Mouse (Mus musculus) lung, embryonic 16.5 days (tissue): Measurements from ENCODE around the gene Scarf2. TPM values are rescaled to one million over a fixed set of nuclear protein-coding genes. Genes with fewer than 3 reads are reported as not detected.

Source experiments
- ATAC-seq: fragments of 200-750 bp; cut with Nextera tagmentation; 2 replicates; pipeline ENCODE4 v1.8.0; 2017; ENCODE audit warnings: low read depth, mild to moderate bottlenecking, moderate library complexity
- H3K27ac ChIP-seq: fragments of 300-500 bp; sonication (generic); 2 replicates; pipeline ENCODE4 v1.5.1; 2014; ENCODE audit warnings: mild to moderate bottlenecking, control low read depth, low read length
- H3K27me3 ChIP-seq: fragments of 300-500 bp; sonication (generic); 2 replicates; pipeline ENCODE4 v1.6.1; 2014; ENCODE audit warnings: low read depth, low read length, mixed read lengths; ENCODE audit not compliant: control insufficient read depth, insufficient read depth
- H3K36me3 ChIP-seq: fragments of 300-500 bp; sonication (generic); 2 replicates; pipeline ENCODE4 v1.6.1; 2014; ENCODE audit warnings: low read length; ENCODE audit not compliant: control insufficient read depth, insufficient read depth
- H3K4me1 ChIP-seq: fragments of 300-500 bp; sonication (generic); replicated peaks from 2 replicates; pipeline ENCODE4 v1.6.1; 2014; ENCODE audit warnings: low read length, mixed read lengths; ENCODE audit not compliant: control insufficient read depth, insufficient read depth
- H3K4me2 ChIP-seq: fragments of 300-500 bp; sonication (generic); 2 replicates; pipeline ENCODE4 v1.6.1; 2014; ENCODE audit warnings: low read depth, low read length, control low read depth
- H3K4me3 ChIP-seq: fragments of 300-500 bp; sonication (generic); 2 replicates; pipeline ENCODE4 v1.5.1; 2014; ENCODE audit warnings: mild to moderate bottlenecking, low read length, control low read depth
- H3K9ac ChIP-seq: fragments of 300-500 bp; sonication (generic); 2 replicates; pipeline ENCODE4 v1.6.1; 2014; ENCODE audit warnings: low read length, control low read depth
- H3K9me3 ChIP-seq: fragments of 300-500 bp; sonication (generic); 2 replicates; pipeline ENCODE4 v1.6.1; 2016; ENCODE audit warnings: low read length; ENCODE audit not compliant: control insufficient read depth
- WGBS: fragments of 180-500 bp; shearing (Covaris S2); extraction: QIAGEN DNeasy Blood & Tissue Kit; methylation state at CpG from one replicate; pipeline ENCODE4 v1.1.7; 2014; 5-methylcytosine and 5-hydroxymethylcytosine counted together
- polyA plus RNA-seq: library from polyadenylated mRNA; unstranded; fragments of >200 nt; fragmentation: Nextera tagmentation; extraction: Ambion mirVana; gene quantifications from 2 replicates; pipeline ENCODE4 v1.2.1, GENCODE M21; 2015

Scarf2 gene
- polyA plus RNA-seq, 1 experiment from 2014 or later: 12.4 TPM

- Histone ChIP-seq H3K4me2 (no peak overlapping the region), H3K36me3 (peaks cover 2% of the 10 kb centered on the region), H3K4me3 (no peak overlapping the region), H3K9ac (0 out of 2 replicates have a peak overlapping the region, but pooled peaks have one; percentile 2), H3K9me3 (no peaks in the 10 kb centered on the region), H3K27me3 (peaks cover 8% of the 10 kb centered on the region; the same call in 1 of the 2 replicates), H3K27ac (peak overlapping the region; percentile 97), H3K4me1 (peaks cover 39% of the 10 kb centered on the region)
- WGBS: 56% methylated on average over 5 of the region's 5 CpGs
- peak; percentile 3; the same call in 1 of the 2 replicates for ATAC-seq
Observed at GRCm38 (mm10) chr16:17795643-17796042, 1.4 kb upstream of the Scarf2 start.

GRCm38 (mm10) chr16:17796519-17796918, 563 bp upstream of the Scarf2 start:
- no peaks in the 10 kb centered on the region for H3K9me3 ChIP-seq
- peaks cover 14% of the 10 kb centered on the region for H3K27me3 ChIP-seq
- H3K27ac ChIP-seq: peak overlapping the region; percentile 97
- peak overlapping the region; percentile 85 for H3K4me2 ChIP-seq
- H3K36me3 ChIP-seq: peaks cover 2% of the 10 kb centered on the region
- H3K4me1 ChIP-seq: peaks cover 44% of the 10 kb centered on the region
- H3K4me3 ChIP-seq: peak overlapping the region; percentile 76
- no peak for ATAC-seq
- peak overlapping the region; percentile 94 for H3K9ac ChIP-seq

GRCm38 (mm10) chr16:17797812-17798311, 780 bp downstream of the Scarf2 start:
- H3K9ac ChIP-seq: peak overlapping the region; percentile 94
- H3K36me3 ChIP-seq: no peaks in the 10 kb centered on the region
- H3K27me3 ChIP-seq: peaks cover 27% of the 10 kb centered on the region
- peak overlapping the region; percentile 97 for H3K27ac ChIP-seq
- H3K4me1 ChIP-seq: peaks cover 58% of the 10 kb centered on the region
- WGBS: 3% methylated on average over 29 of the region's 29 CpGs
- peak overlapping the region; percentile 76 for H3K4me3 ChIP-seq
- no peaks in the 10 kb centered on the region for H3K9me3 ChIP-seq
- peak overlapping the region; percentile 85 for H3K4me2 ChIP-seq
- peak; percentile 8 for ATAC-seq

DNA sequence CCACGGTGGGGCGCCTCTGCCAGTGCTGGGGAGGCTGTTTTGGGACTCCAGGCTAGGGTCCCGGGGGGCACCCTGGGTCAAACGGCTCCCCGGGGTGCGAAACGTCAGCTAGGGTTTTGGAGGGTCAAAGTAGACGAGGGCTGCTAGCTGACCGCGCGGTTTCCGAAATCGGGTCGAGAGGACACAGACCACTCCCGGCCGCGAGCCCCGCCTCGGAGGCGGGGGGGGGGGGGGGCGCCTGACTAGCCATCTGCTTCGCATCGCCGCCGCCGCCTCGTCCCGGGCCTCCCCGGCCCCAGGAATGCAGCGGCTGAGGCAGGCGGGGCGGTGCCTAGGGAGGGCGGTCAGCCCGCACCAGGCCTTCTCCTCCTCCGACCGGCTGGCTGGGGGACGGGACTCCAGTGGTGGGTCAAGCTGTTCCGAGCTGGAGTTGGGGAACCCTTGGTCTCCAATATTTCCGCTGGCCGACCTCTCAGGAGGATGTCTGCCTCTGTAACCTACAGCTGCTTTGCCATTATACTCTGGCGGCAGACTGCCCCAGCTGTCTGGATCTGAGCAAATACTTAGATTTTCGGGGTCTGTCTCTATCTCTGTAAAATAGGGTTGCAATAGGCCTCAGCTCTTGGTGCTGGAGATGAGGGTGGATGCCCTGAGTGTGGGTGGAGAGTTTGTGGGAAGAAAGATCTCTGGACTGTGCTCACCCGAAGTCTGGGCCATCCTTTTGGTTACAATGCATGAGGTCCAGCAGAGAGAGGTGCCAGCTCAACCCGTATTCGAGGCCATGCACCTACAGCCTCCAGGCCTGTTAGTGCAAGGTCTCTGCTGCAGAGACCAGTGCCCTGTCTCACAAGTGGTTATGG, 1.5 kb downstream of the Scarf2 start:
- ATAC-seq: peak; percentile 83
- H3K36me3 ChIP-seq: no peaks in the 10 kb centered on the region
- H3K27ac ChIP-seq: peak overlapping the region; percentile 97
- peaks cover 33% of the 10 kb centered on the region for H3K27me3 ChIP-seq
- H3K4me2 ChIP-seq: peak overlapping the region; percentile 85
- H3K4me3 ChIP-seq: peak overlapping the region; percentile 76
- H3K4me1 ChIP-seq: peaks cover 65% of the 10 kb centered on the region
- H3K9ac ChIP-seq: peak overlapping the region; percentile 94
- 4% methylated on average over 38 of the region's 45 CpGs for WGBS
- no peaks in the 10 kb centered on the region for H3K9me3 ChIP-seq

DNA sequence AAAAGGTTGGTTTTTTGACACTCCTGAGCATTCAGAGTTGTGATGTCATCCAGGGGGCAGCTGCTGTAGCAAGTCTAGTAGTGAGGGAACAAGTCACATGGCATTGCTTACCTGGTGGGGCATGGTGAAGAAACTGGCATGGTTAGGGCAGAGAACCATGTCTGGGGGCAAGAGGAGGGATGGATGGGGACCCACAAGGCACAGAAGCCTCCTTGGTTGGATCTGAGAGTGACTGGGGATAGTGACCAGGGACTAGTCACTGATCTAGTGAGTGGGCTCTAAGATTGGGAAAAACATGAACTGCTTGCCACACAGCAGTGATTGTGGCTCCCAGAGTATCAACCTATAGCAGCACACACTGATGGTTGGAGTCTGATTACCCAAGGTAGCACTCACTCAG, 2.5 kb downstream of the Scarf2 start:
- no peaks in the 10 kb centered on the region for H3K9me3 ChIP-seq
- H3K36me3 ChIP-seq: no peaks in the 10 kb centered on the region
- peaks cover 41% of the 10 kb centered on the region for H3K27me3 ChIP-seq
- peak overlapping the region; percentile 7; the same call in 1 of the 2 replicates for H3K4me3 ChIP-seq
- H3K9ac ChIP-seq: peak overlapping the region; percentile 94; the same call in 1 of the 2 replicates
- no peak overlapping the region for H3K27ac ChIP-seq
- H3K4me1 ChIP-seq: peaks cover 75% of the 10 kb centered on the region
- ATAC-seq: no peak
- H3K4me2 ChIP-seq: peak overlapping the region; percentile 85

DNA sequence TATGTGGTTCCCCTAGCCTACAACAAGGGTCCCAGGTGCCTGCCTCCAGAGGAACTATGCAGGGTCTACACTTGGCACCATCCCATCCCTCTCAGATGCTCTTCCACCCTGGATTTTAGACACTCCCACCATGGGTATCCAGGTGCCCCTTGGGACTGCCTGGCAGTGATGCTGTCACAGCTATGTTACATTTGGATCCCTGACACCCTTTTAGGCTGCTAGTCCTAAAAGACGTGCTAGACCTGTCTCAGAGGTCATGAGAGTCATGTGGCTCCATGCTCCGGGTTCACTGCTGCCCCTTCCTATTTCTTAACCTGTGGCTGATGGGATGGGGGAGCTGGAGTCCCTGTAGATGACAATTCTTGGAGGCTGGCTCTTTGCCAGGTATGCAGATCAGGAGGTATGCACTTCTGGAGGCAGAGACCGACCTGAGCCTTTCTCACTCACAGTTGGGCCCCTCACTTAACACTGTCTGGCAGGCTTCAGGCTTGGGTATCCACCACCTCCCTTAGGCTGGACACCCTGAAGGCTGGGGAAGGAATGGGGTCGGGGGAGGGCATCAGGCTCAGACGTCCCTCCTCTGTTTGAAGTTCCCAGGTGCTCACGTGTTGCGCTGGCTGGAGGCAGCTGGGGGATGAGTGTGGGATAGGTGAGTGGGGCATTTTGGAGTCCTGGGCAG, 4.8 kb downstream of the Scarf2 start:
- 28% methylated on average over 7 of the region's 7 CpGs for WGBS

DNA sequence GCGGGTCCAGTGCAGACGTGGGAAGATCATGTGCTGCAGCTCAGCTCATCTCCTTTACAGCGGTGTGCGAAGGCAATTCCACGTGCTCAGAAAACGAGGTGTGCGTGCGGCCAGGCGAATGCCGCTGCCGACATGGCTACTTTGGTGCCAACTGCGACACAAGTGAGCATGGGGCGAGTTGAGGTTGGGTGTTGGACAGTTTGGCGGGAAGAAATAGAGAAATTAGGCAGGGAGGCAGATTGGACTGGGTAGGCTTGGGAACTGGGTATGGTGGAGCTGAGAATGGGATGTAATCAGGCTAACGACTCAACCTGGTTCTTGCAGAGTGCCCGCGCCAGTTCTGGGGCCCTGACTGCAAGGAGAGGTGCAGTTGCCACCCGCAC, 5.4 kb downstream of the Scarf2 start:
- Histone ChIP-seq H3K9me3 (no peaks in the 10 kb centered on the region), H3K9ac (peak overlapping the region; percentile 53), H3K27me3 (peaks cover 60% of the 10 kb centered on the region), H3K4me2 (peak overlapping the region; percentile 60), H3K4me3 (peak overlapping the region; percentile 41), H3K36me3 (no peaks in the 10 kb centered on the region; the same call in 1 of the 2 replicates), H3K27ac (no peak overlapping the region), H3K4me1 (peaks cover 78% of the 10 kb centered on the region)
- 33% methylated on average over 18 of the region's 18 CpGs for WGBS
- ATAC-seq: no peak

More for the DNA sequence above, 4.8 kb downstream of the Scarf2 start:
- peaks cover 74% of the 10 kb centered on the region for H3K4me1 ChIP-seq
- H3K36me3 ChIP-seq: no peaks in the 10 kb centered on the region
- peaks cover 60% of the 10 kb centered on the region for H3K27me3 ChIP-seq
- no peak for ATAC-seq
- no peak overlapping the region; the same call in 1 of the 2 replicates for H3K9ac ChIP-seq
- 0 out of 2 replicates have a peak overlapping the region, but pooled peaks have one; percentile 3 for H3K4me3 ChIP-seq
- no peaks in the 10 kb centered on the region for H3K9me3 ChIP-seq
- H3K4me2 ChIP-seq: peak overlapping the region; percentile 60; the same call in 1 of the 2 replicates
- H3K27ac ChIP-seq: no peak overlapping the region

GRCm38 (mm10) chr16:17802839-17803674, 6.0 kb downstream of the Scarf2 start:
- peaks cover 60% of the 10 kb centered on the region for H3K27me3 ChIP-seq
- ATAC-seq: no peak
- H3K27ac ChIP-seq: no peak overlapping the region
- peaks cover 80% of the 10 kb centered on the region for H3K4me1 ChIP-seq
- H3K9me3 ChIP-seq: no peaks in the 10 kb centered on the region
- H3K4me2 ChIP-seq: peak overlapping the region; percentile 60
- peaks cover 2% of the 10 kb centered on the region; the same call in 1 of the 2 replicates for H3K36me3 ChIP-seq
- H3K9ac ChIP-seq: peak overlapping the region; percentile 53
- peak overlapping the region; percentile 41 for H3K4me3 ChIP-seq
- WGBS: 14% methylated on average over 83 of the region's 83 CpGs
